Mouse (Mus musculus) 3134 (cell line): ENCODE results near the gene Rgmb.

Experiments used
- DNase-seq: peaks from one replicate; pipeline ENCODE4 v3.0.0-alpha.2; 2011; ENCODE audit warnings: low spot score; ENCODE audit not compliant: insufficient read length; ENCODE audit errors: extremely low read depth

The Rgmb gene

GRCm38 (mm10) chr17:15787036-15787435 lies 43.8 kb downstream of the Rgmb start:
- DNase-seq, result no peak

DNA sequence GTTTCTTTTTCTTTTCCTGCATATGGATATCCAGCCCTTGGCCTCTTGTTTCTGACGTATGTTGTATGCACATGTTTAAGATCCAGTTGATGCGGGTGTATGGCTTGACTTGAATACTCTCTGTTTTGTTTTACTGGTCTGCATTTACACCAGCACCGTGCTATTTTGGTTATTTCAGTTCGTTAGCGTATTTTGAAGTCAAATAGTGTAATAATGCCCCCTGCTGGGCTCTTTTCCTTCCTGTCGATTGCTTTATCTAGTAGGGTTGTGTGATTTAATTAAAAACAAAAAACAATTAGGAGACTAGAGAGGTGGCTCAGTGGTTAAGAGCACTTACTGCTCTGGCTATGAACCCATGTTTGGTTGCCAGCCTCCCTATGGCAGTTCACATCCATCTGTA lies 52.9 kb downstream of the Rgmb start:
- DNase-seq, result no peak

GRCm38 (mm10) chr17:15776349-15776748 lies 54.5 kb downstream of the Rgmb start:
- no peak for DNase-seq

GRCm38 (mm10) chr17:15774565-15775215 lies 56.1 kb downstream of the Rgmb start:
- DNase-seq, result no peak

- DNase-seq, result no peak
These were observed 56.9 kb downstream of the Rgmb start for GRCm38 (mm10) chr17:15773956-15774355.

DNA sequence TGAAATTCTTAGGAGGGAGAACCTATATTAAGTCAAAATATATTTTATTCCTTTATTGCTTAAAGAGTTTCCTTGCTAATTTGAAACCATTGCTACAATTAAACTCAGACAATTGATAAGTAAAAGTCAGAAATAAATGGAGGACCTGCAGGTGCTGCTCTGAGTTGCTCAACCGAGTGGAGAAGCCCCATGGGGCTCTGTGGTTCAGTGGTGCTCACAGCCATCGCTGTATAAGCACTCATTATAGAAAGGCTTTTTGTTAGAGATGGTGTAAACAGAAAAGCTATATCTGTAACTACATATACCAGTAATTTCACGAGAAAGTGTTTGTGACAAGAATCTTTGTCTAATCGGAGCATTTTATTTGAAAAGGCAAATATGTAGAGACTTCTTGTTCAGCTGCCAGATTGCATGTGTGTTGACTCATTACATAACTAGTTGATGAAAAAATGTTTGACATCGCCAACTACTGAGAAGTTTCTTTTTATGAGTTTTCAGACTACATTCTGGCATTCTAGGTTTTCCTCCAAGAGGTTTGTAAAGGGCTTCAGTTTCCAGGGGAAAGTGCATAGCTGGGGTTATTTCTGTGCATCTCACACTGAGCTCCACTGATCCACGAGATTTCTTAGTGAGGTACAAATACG lies 61.6 kb downstream of the Rgmb start:
- DNase-seq, result peak; percentile 23

DNA sequence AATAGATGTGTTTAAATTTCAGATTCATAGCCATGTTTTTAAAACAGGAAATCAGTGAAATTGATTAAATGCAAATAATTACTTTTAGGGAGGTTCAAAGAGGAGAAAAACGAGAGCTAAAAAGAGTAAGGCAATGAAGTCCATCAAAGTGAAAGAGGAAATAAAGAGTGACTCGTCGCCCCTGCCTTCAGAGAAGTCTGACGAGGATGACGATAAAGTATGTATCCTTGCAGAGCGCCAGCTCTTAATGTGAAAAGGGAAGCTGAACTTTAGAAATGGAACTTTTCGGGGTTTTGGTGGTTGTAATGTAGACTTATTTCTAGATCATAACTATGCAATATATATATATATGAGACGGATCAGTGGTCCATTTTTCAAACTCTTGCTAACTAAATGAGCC lies 69.6 kb downstream of the Rgmb start:
- no peak for DNase-seq
